Mouse (Mus musculus) forebrain, embryonic 11.5 days (tissue): ENCODE data around the gene Glcci1. TPM values are rescaled to one million over a fixed set of nuclear protein-coding genes. Genes with fewer than 3 reads are reported as not detected.
A peak's percentile ranks its signal among the peaks of the same experiment; 100 is the strongest.

ENCODE experiments used
- ATAC-seq: fragments of 200-750 bp; cut with Nextera tagmentation; replicated peaks from 2 replicates; pipeline ENCODE4 v1.8.0; 2017; ENCODE audit warnings: moderate TSS enrichment; ENCODE audit not compliant: low FRiP score
- DNase-seq: peaks from one replicate; pipeline ENCODE4 v3.0.0-alpha.2; 2017; ENCODE audit warnings: low spot score
- H3K27ac ChIP-seq: fragments of 300-500 bp; sonication (generic); 2 replicates; pipeline ENCODE4 v1.5.1; 2014; ENCODE audit warnings: low read depth, low read length
- H3K27me3 ChIP-seq: fragments of 300-500 bp; sonication (generic); 2 replicates; pipeline ENCODE4 v1.6.1; 2014; ENCODE audit warnings: mild to moderate bottlenecking, low read length, mixed read lengths; ENCODE audit not compliant: control insufficient read depth, insufficient read depth
- H3K36me3 ChIP-seq: fragments of 300-500 bp; sonication (generic); 2 replicates; pipeline ENCODE4 v1.6.1; 2014; ENCODE audit warnings: mild to moderate bottlenecking, low read length, moderate library complexity, mixed read lengths; ENCODE audit not compliant: control insufficient read depth, insufficient read depth
- H3K4me1 ChIP-seq: fragments of 300-500 bp; sonication (generic); replicated peaks from 2 replicates; pipeline ENCODE4 v1.6.1; 2014; ENCODE audit warnings: low read length, mixed read lengths; ENCODE audit not compliant: control insufficient read depth, insufficient read depth
- H3K4me2 ChIP-seq: fragments of 300-500 bp; sonication (generic); 2 replicates; pipeline ENCODE4 v1.6.1; 2014; ENCODE audit warnings: low read depth, mild to moderate bottlenecking, low read length, moderate library complexity, mixed read lengths; ENCODE audit not compliant: severe bottlenecking
- H3K4me3 ChIP-seq: fragments of 300-500 bp; sonication (generic); 2 replicates; pipeline ENCODE4 v1.5.1; 2014; ENCODE audit warnings: low read depth, low read length
- H3K9ac ChIP-seq: fragments of 300-500 bp; sonication (generic); 2 replicates; pipeline ENCODE4 v1.6.1; 2014; ENCODE audit warnings: low read length
- H3K9me3 ChIP-seq: fragments of 300-500 bp; sonication (generic); 2 replicates; pipeline ENCODE4 v1.6.1; 2016; ENCODE audit warnings: low read length, mixed read lengths; ENCODE audit not compliant: control insufficient read depth
- WGBS: fragments of 180-500 bp; shearing (Covaris S2); extraction: QIAGEN DNeasy Blood & Tissue Kit; methylation state at CpG from one replicate; pipeline ENCODE4 v1.1.7; 2014; 5-methylcytosine and 5-hydroxymethylcytosine counted together
- polyA plus RNA-seq: library from polyadenylated mRNA; unstranded; fragments of >200 nt; fragmentation: Nextera tagmentation; extraction: Ambion mirVana; gene quantifications from 2 replicates; pipeline ENCODE4 v1.2.1, GENCODE M21; 2014

Glcci1 gene
- polyA plus RNA-seq, 1 experiment from 2014 or later: 16.8 TPM

GRCm38 (mm10) chr6:8640863-8641262 is 131.5 kb downstream of the Glcci1 start:
- H3K9me3 ChIP-seq: no peaks in the 10 kb centered on the region
- DNase-seq: peak; percentile 27
- no peak overlapping the region for H3K27ac ChIP-seq
- no peaks in the 10 kb centered on the region for H3K4me1 ChIP-seq
- ATAC-seq: no peak
- H3K4me2 ChIP-seq: no peak overlapping the region
- no peak overlapping the region for H3K9ac ChIP-seq
- WGBS: 88% methylated on average over 5 of the region's 5 CpGs
- H3K4me3 ChIP-seq: no peak overlapping the region
- no peaks in the 10 kb centered on the region for H3K36me3 ChIP-seq
- H3K27me3 ChIP-seq: no peaks in the 10 kb centered on the region

- H3K9ac ChIP-seq: no peak overlapping the region
- no peak overlapping the region for H3K27ac ChIP-seq
- H3K4me3 ChIP-seq: no peak overlapping the region
- H3K36me3 ChIP-seq: no peaks in the 10 kb centered on the region
- no peak for ATAC-seq
- no peaks in the 10 kb centered on the region for H3K27me3 ChIP-seq
- peak; percentile 54 for DNase-seq
- no peak overlapping the region for H3K4me2 ChIP-seq
- H3K4me1 ChIP-seq: no peaks in the 10 kb centered on the region
- 91% methylated on average over 10 of the region's 10 CpGs for WGBS
- no peaks in the 10 kb centered on the region for H3K9me3 ChIP-seq
Measured at GRCm38 (mm10) chr6:8644703-8645102, 135.3 kb downstream of the Glcci1 start.

GRCm38 (mm10) chr6:8645708-8646107 is 136.3 kb downstream of the Glcci1 start:
- DNase-seq: peak; percentile 16

More at GRCm38 (mm10) chr6:8645708-8646107, 136.3 kb downstream of the Glcci1 start:
- H3K27me3 ChIP-seq: no peaks in the 10 kb centered on the region
- no peak overlapping the region for H3K4me2 ChIP-seq
- no peaks in the 10 kb centered on the region for H3K36me3 ChIP-seq
- WGBS: 41% methylated on average over 2 of the region's 2 CpGs
- no peak overlapping the region for H3K27ac ChIP-seq
- no peak for ATAC-seq
- H3K4me1 ChIP-seq: no peaks in the 10 kb centered on the region
- no peak overlapping the region for H3K4me3 ChIP-seq
- H3K9ac ChIP-seq: no peak overlapping the region
- H3K9me3 ChIP-seq: no peaks in the 10 kb centered on the region
